Mouse (Mus musculus) brain, embryonic 14.5 days (tissue): ENCODE results near the gene Cd177. TPM values are rescaled to one million over a fixed set of nuclear protein-coding genes. Genes with fewer than 3 reads are reported as not detected.
"Not testable (repeated sequence)": the region's sequence is repeated elsewhere in the genome, so short reads cannot be mapped to it uniquely, and the experiment has no call there.

ENCODE experiments used
- DNase-seq: peaks from one replicate; pipeline ENCODE4 v3.0.0-alpha.2; 2011; ENCODE audit warnings: low read depth
- CTCF ChIP-seq: fragments of 200-500 bp; IDR thresholded peaks from 2 replicates; pipeline ENCODE4 v1.5.1; 2012; ENCODE audit warnings: inconsistent platforms, mild to moderate bottlenecking, moderate library complexity, borderline replicate concordance; ENCODE audit not compliant: insufficient read depth, insufficient read length; ENCODE audit errors: extremely low read depth
- POLR2A ChIP-seq: fragments of 200-500 bp; IDR thresholded peaks from 2 replicates; pipeline ENCODE4 v1.6.1; 2012; ENCODE audit warnings: mild to moderate bottlenecking, inconsistent platforms, borderline replicate concordance; ENCODE audit not compliant: poor library complexity, insufficient read depth, insufficient read length, severe bottlenecking; ENCODE audit errors: extremely low read depth
- polyA plus RNA-seq: library from polyadenylated mRNA; depleted of rRNA; stranded (reverse); fragments of >200 nt; gene quantifications from 2 replicates; pipeline ENCODE4 v1.2.3, GENCODE M21; 2012; rRNA removed

The Cd177 gene
- polyA plus RNA-seq, 1 experiment, result 0.15 TPM

DNA sequence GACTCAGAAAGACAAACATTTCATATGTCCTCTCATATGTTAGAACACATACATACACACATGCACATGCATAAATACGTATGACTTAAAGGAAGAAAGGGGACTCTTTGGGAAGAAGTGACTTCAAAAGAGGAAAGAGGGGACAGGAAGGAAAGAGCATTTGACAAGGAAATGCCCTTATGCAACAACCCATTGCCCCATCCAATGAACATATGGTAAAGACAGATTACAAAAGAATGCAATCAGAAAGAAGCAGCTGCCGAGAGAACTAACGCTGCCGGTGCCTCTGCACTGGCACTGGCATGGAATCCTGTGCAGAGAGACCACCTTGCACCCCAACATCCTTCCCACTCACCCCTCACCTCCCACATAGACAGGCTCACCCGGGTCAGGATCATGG lies 6.6 kb downstream of the Cd177 start:
- no peak for TF ChIP-seq POLR2A
- no peak for TF ChIP-seq CTCF
- DNase-seq, result no peak

DNA sequence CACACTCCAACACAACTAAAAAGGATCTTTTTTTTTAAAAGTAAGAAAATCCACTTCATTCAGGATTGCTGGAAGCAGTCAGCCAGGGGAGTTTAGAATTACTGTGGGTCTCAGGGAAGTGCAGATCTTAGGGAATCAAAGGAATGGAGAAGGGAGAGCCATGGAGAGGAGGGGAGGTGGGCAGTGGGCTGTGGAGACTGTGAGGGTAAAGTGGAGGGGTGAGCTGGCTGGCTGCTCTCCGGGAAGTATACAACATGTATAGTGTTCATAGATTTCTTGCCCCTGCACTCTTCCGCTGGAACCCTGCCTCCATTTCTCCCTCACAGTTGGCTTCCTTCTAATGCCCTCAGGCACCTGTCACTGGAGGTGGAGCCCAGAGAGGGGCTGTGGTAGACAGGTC lies 8.5 kb downstream of the Cd177 start:
- TF ChIP-seq CTCF (no peak), POLR2A (no peak)
- no peak for DNase-seq

- peak; percentile 44 for DNase-seq
- no peak for TF ChIP-seq CTCF
- TF ChIP-seq POLR2A, result no peak
Observed at GRCm38 (mm10) chr7:24750695-24751094, 9.4 kb downstream of the Cd177 start.

GRCm38 (mm10) chr7:24735970-24736670 lies 24.0 kb downstream of the Cd177 start:
- DNase-seq, result peak; percentile 51
- TF ChIP-seq CTCF (no peak), POLR2A (no peak)

GRCm38 (mm10) chr7:24726808-24727207 lies 33.3 kb downstream of the Cd177 start, which contains the start of gene Gm4763:
Gene Gm4763, minus strand, starts transcription at chr7:24726908.
- not testable (repeated sequence) for DNase-seq

DNA sequence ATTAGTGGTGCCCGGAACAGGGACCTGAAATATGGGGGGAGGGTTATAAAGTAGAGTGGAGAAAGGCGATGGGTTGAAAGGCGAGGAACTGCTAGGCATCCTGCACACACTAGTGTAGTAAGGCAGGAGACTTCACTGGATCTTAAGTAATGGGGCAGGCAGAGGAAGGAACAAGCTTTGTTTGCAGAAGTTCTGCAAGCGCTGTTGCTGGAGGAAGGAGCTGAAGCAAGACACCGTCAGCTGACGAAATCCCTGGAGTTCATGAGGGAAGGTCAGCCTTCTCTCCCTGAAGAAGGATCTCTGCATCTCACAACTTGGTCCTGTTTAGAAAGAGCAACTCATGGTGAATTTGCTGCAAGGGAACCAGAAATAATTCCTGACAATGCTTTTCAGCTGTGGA lies 45.1 kb downstream of the Cd177 start:
- TF ChIP-seq POLR2A, result no peak
- TF ChIP-seq CTCF, result no peak
- no peak for DNase-seq

DNA sequence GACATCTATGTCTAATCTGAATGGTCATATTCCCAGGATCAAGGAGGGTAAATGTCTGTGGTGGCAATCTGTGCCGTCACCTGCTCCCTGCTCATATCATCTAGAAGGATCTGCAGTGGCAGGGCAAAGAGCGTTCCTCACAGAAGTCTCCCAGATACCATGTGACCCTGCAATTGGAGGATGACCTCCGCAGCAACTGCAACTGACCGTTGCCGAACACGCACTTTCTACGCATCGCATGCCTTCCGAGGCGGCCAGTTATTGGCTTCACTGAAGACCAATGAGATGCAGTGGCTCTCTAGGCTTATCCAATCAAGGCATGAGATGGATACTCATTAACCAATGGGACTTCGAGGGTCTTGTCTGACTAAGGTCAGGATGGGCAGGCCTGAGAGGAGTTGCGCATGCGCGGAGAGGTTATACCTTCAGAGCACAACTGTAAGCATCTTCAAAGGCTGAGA lies 51.2 kb downstream of the Cd177 start, which contains the start of gene BC049730:
Gene BC049730, plus strand, starts transcription at position 411 of the 461 bp plus-strand sequence.
- TF ChIP-seq CTCF (no peak), POLR2A (no peak)
- no peak for DNase-seq

- not testable (repeated sequence) for DNase-seq
Observed at GRCm38 (mm10) chr7:24702841-24703240, 57.3 kb downstream of the Cd177 start.

GRCm38 (mm10) chr7:24697891-24698290 lies 62.2 kb downstream of the Cd177 start:
- DNase-seq, result not testable (repeated sequence)

Other genes with a start within 250 kb of the Cd177 start
- gene AC161166.1, start 247.9 kb downstream of the Cd177 start, polyA plus RNA-seq, result not detected in 2 replicates
- 55.4 and 66.4 TPM in 2 replicates for gene Irgq, start 229.6 kb downstream of the Cd177 start, polyA plus RNA-seq
- gene Pinlyp, start 214.2 kb downstream of the Cd177 start, polyA plus RNA-seq, result 0.21 and 0.34 TPM in 2 replicates
- gene Xrcc1, start 214.0 kb downstream of the Cd177 start, polyA plus RNA-seq, result 71.6 and 84.1 TPM in 2 replicates
- 14.4 and 18.8 TPM in 2 replicates for gene Ethe1, start 172.8 kb downstream of the Cd177 start, polyA plus RNA-seq
- 4.8 and 9.6 TPM in 2 replicates for gene Zfp575, start 172.7 kb downstream of the Cd177 start, polyA plus RNA-seq
- 0.30 and 0.59 TPM in 2 replicates for gene Phldb3, start 149.5 kb downstream of the Cd177 start, polyA plus RNA-seq
- gene Lypd3, start 123.8 kb downstream of the Cd177 start, polyA plus RNA-seq, result 1.8 and 2.9 TPM in 2 replicates
- not detected in 2 replicates for gene Tex101, start 83.6 kb downstream of the Cd177 start, polyA plus RNA-seq
- not detected in 2 replicates for gene BC049730, start 51.1 kb downstream of the Cd177 start, polyA plus RNA-seq
- not detected in 2 replicates for gene Gm4763, start 33.4 kb downstream of the Cd177 start, polyA plus RNA-seq
- gene Ceacam10, start 16.9 kb upstream of the Cd177 start, polyA plus RNA-seq, result 0.19 and 0.24 TPM in 2 replicates
- gene Gm9844, start 101.9 kb upstream of the Cd177 start, polyA plus RNA-seq, result 42.6 and 58.0 TPM in 2 replicates
- 0.08 TPM in 1 of 2 replicates, not detected in the other for gene Lypd4, start 109.6 kb upstream of the Cd177 start, polyA plus RNA-seq
- gene Dmrtc2, start 109.7 kb upstream of the Cd177 start, polyA plus RNA-seq, result 0.08 and 0.11 TPM in 2 replicates
- gene Rps19, start 124.1 kb upstream of the Cd177 start, polyA plus RNA-seq, result 624 and 715 TPM in 2 replicates
- 0.31 and 0.67 TPM in 2 replicates for gene Cd79a, start 137.1 kb upstream of the Cd177 start, polyA plus RNA-seq
- gene Arhgef1, start 142.6 kb upstream of the Cd177 start, polyA plus RNA-seq, result 196 and 264 TPM in 2 replicates
- 5.9 and 11.2 TPM in 2 replicates for gene Gm4881, start 184.2 kb upstream of the Cd177 start, polyA plus RNA-seq
- 244 and 306 TPM in 2 replicates for gene Rabac1, start 212.4 kb upstream of the Cd177 start, polyA plus RNA-seq
- gene Atp1a3, start 245.6 kb upstream of the Cd177 start, polyA plus RNA-seq, result 160 and 331 TPM in 2 replicates